Mouse (Mus musculus) ES-Bruce4 (cell line): ENCODE measurements around the gene Mid2.

ENCODE experiments used
- CTCF ChIP-seq: IDR thresholded peaks from one replicate; pipeline ENCODE4 v1.8.1; 2011; ENCODE audit warnings: low read depth, low read length
- EP300 ChIP-seq: IDR thresholded peaks from 2 replicates; pipeline ENCODE4 v1.6.1; 2011; ENCODE audit warnings: low read depth, low read length; ENCODE audit not compliant: insufficient read depth
- POLR2A ChIP-seq: IDR thresholded peaks from one replicate; pipeline ENCODE4 v1.8.1; 2011; ENCODE audit warnings: low read length; ENCODE audit not compliant: insufficient read depth

- no peak for TF ChIP-seq CTCF
- no peak for TF ChIP-seq POLR2A
- no peak for TF ChIP-seq EP300
These were observed 140.9 kb downstream of the Mid2 start for GRCm38 (mm10) chrX:140805340-140805739.
